Mouse (Mus musculus) right cerebral cortex, postnatal 25 days (tissue): ENCODE results near the gene Phox2a.

Experiments
- DNase-seq: peaks from one replicate; pipeline ENCODE4 v3.0.0; 2022

Phox2a gene

GRCm38 (mm10) chr7:101817861-101818401 lies at the start of gene Phox2a:
Gene Phox2a (plus strand): TSS chr7:101818313.
- no peak for DNase-seq

GRCm38 (mm10) chr7:101770051-101770450 lies 48.1 kb upstream of the Phox2a start:
- DNase-seq, result peak; percentile 26

GRCm38 (mm10) chr7:101771604-101772003 lies 46.5 kb upstream of the Phox2a start:
- DNase-seq, result no peak

- no peak for DNase-seq
Observed at GRCm38 (mm10) chr7:101772687-101773086, 45.4 kb upstream of the Phox2a start.

- no peak for DNase-seq
Observed at GRCm38 (mm10) chr7:101777053-101777452, 41.1 kb upstream of the Phox2a start.

- DNase-seq, result no peak
Observed at GRCm38 (mm10) chr7:101820295-101821030, 2.4 kb downstream of the Phox2a start.

- DNase-seq, result peak; percentile 30
Observed at GRCm38 (mm10) chr7:101821571-101822501, 3.7 kb downstream of the Phox2a start.

GRCm38 (mm10) chr7:101822836-101823757 lies 5.0 kb downstream of the Phox2a start:
- DNase-seq, result no peak

- no peak for DNase-seq
Observed at GRCm38 (mm10) chr7:101823758-101824630, 5.9 kb downstream of the Phox2a start.

GRCm38 (mm10) chr7:101830373-101830772 lies 12.3 kb downstream of the Phox2a start:
- no peak for DNase-seq

- no peak for DNase-seq
Observed at GRCm38 (mm10) chr7:101831437-101831836, 13.3 kb downstream of the Phox2a start.

- no peak for DNase-seq
Observed at GRCm38 (mm10) chr7:101832372-101832771, 14.3 kb downstream of the Phox2a start.

- no peak for DNase-seq
Observed at GRCm38 (mm10) chr7:101833352-101833751, 15.2 kb downstream of the Phox2a start.

GRCm38 (mm10) chr7:101833916-101834584 lies 15.9 kb downstream of the Phox2a start:
- no peak for DNase-seq

- DNase-seq, result no peak
Observed at GRCm38 (mm10) chr7:101834903-101835302, 16.8 kb downstream of the Phox2a start.

- DNase-seq, result no peak
Observed at GRCm38 (mm10) chr7:101835457-101836109, 17.5 kb downstream of the Phox2a start.

- DNase-seq, result peak; percentile 51
Observed at GRCm38 (mm10) chr7:101836271-101837153, 18.4 kb downstream of the Phox2a start.

GRCm38 (mm10) chr7:101837154-101837605 lies 19.1 kb downstream of the Phox2a start:
- no peak for DNase-seq
